ENCODE assay signal across 40 mouse cellular contexts in genomic region chr1:169946004-169946403, GRCm38 (mm10). TPM values are rescaled to one million over a fixed set of nuclear protein-coding genes. Genes with fewer than 3 reads are reported as not detected.
"Had no signal": no experiment of that assay in that cellular context is flagged by ENCODE, and none has a peak within 500 bp of the region (broad histone marks: within the 10 kb centered on the region; RNA-seq: fewer than 3 reads in every experiment).

No protein-coding gene starts in this region.

- H3K4me1 ChIP-seq: hindbrain, embryonic 10.5 days; hindbrain, embryonic 12.5 days; hindbrain, embryonic 15.5 days; intestine, embryonic 15.5 days; kidney, embryonic 15.5 days had no signal

- H3K4me3 ChIP-seq: heart, embryonic 12.5 days; heart, embryonic 13.5 days; heart, embryonic 15.5 days; hindbrain, embryonic 10.5 days; hindbrain, embryonic 12.5 days; hindbrain, embryonic 15.5 days; intestine, embryonic 15.5 days; kidney, embryonic 15.5 days; layer of hippocampus, adult 2 months; left cerebral cortex, adult 2 months had no signal

- ATAC-seq: hindbrain, embryonic 16.5 days; hindbrain, postnatal 0 days; inflammation-experienced regulatory T-cells, adult 6 months; intestine, embryonic 15.5 days; intestine, embryonic 16.5 days; intestine, postnatal 0 days had no signal

- H3K27ac ChIP-seq: heart, embryonic 13.5 days; heart, embryonic 15.5 days; hindbrain, embryonic 10.5 days; hindbrain, embryonic 12.5 days; hindbrain, embryonic 14.5 days; hindbrain, embryonic 15.5 days; hindbrain, postnatal 0 days; intestine, embryonic 15.5 days; kidney, embryonic 15.5 days; kidney, postnatal 0 days; layer of hippocampus, adult 2 months; left cerebral cortex, adult 2 months had no signal

- H3K9me3 ChIP-seq: heart, embryonic 13.5 days; heart, embryonic 15.5 days; hindbrain, embryonic 10.5 days; hindbrain, embryonic 12.5 days; hindbrain, embryonic 15.5 days; intestine, embryonic 15.5 days; kidney, embryonic 15.5 days had no signal

- H3K27me3 ChIP-seq: heart, embryonic 12.5 days; heart, embryonic 13.5 days; heart, embryonic 15.5 days; hindbrain, embryonic 12.5 days; hindbrain, embryonic 15.5 days; intestine, embryonic 15.5 days; kidney, embryonic 15.5 days had no signal

- H3K9ac ChIP-seq: heart, embryonic 12.5 days; heart, embryonic 13.5 days; heart, embryonic 15.5 days; hindbrain, embryonic 12.5 days; hindbrain, embryonic 14.5 days; hindbrain, embryonic 15.5 days; intestine, embryonic 15.5 days; kidney, embryonic 15.5 days had no signal

- H3K36me3 ChIP-seq: heart, embryonic 15.5 days had no signal

- DNase-seq: heart, postnatal 10 days; heart, postnatal 14 days; heart, postnatal 36 days; heart, postnatal 4 days; kidney, adult 11 months; kidney, adult 18-20 months; kidney, adult 2 months; kidney, adult 8-10 months; kidney, adult 9 months; kidney, postnatal 10 days; kidney, postnatal 14 days; kidney, postnatal 25 days; kidney, postnatal 36 days; kidney, postnatal 4 days; layer of hippocampus, adult 9-11 months; layer of hippocampus, postnatal 36 days had no signal

- H3K4me2 ChIP-seq: heart, embryonic 11.5 days; heart, embryonic 12.5 days; heart, embryonic 13.5 days; heart, embryonic 15.5 days; hindbrain, embryonic 12.5 days; hindbrain, embryonic 14.5 days; hindbrain, embryonic 15.5 days; intestine, embryonic 15.5 days; kidney, embryonic 15.5 days had no signal

RNA-seq across cellular contexts. Expression of gene Ccdc190, which starts 17.6 kb away (rescaled TPM):
- total RNA-seq: heart, postnatal 36 days; heart, postnatal 4 days; hematopoietic stem cell, adult 5-6 weeks had no signal
- polyA plus RNA-seq: heart, embryonic 11.5 days; heart, embryonic 12.5 days; heart, embryonic 13.5 days; heart, embryonic 14.5 days; heart, embryonic 15.5 days; heart, postnatal 0 days; hindbrain, embryonic 10.5 days; inflammation-experienced regulatory T-cells, adult 6 months; intestine, embryonic 14.5 days; intestine, embryonic 15.5 days; intestine, embryonic 16.5 days; intestine, postnatal 0 days; kidney, adult 2 months; kidney, embryonic 14.5 days; kidney, embryonic 15.5 days; kidney, embryonic 16.5 days had no signal
